Mouse (Mus musculus) lung, postnatal 0 days (tissue): Measurements from ENCODE around the gene Nat8f4.

Experiments used
- CTCF ChIP-seq: IDR thresholded peaks from 2 replicates; pipeline ENCODE4 v1.5.1; 2016; ENCODE audit warnings: antibody characterized with exemption, mild to moderate bottlenecking
- EP300 ChIP-seq: IDR thresholded peaks from 2 replicates; pipeline ENCODE4 v1.6.1; 2016; ENCODE audit warnings: antibody characterized with exemption, mild to moderate bottlenecking, control low read depth

- TF ChIP-seq EP300 (no peak), CTCF (no peak)
These were observed 29.4 kb upstream of the Nat8f4 start for GRCm38 (mm10) chr6:85934047-85934446.
